Mouse (Mus musculus) midbrain, embryonic 10.5 days (tissue): ENCODE results near the gene Igf2bp1. TPM values are rescaled to one million over a fixed set of nuclear protein-coding genes. Genes with fewer than 3 reads are reported as not detected.
"Not testable (repeated sequence)": the region's sequence is repeated elsewhere in the genome, so short reads cannot be mapped to it uniquely, and the experiment has no call there.

Source experiments
- DNase-seq: peaks from one replicate; pipeline ENCODE4 v3.0.0-alpha.2; 2017; ENCODE audit warnings: low spot score
- H3K27ac ChIP-seq: fragments of 300-500 bp; sonication (generic); replicated peaks from 2 replicates; pipeline ENCODE4 v1.5.1; 2016; ENCODE audit warnings: mild to moderate bottlenecking
- H3K27me3 ChIP-seq: fragments of 300-500 bp; sonication (generic); 2 replicates; pipeline ENCODE4 v1.6.1; 2016; ENCODE audit warnings: low read depth, mild to moderate bottlenecking; ENCODE audit not compliant: poor library complexity, severe bottlenecking
- H3K36me3 ChIP-seq: fragments of 300-500 bp; sonication (generic); 2 replicates; pipeline ENCODE4 v1.6.1; 2016; ENCODE audit warnings: mild to moderate bottlenecking, moderate library complexity
- H3K4me1 ChIP-seq: fragments of 300-500 bp; sonication (generic); 2 replicates; pipeline ENCODE4 v1.6.1; 2016
- H3K4me3 ChIP-seq: fragments of 300-500 bp; sonication (generic); 2 replicates; pipeline ENCODE4 v1.5.1; 2016; ENCODE audit warnings: mild to moderate bottlenecking, moderate library complexity
- H3K9me3 ChIP-seq: fragments of 300-500 bp; sonication (generic); replicated peaks from 2 replicates; pipeline ENCODE4 v1.6.1; 2016; ENCODE audit warnings: mild to moderate bottlenecking
- WGBS: fragments of 180-500 bp; shearing (Covaris S2); methylation state at CpG from one replicate; pipeline ENCODE4 v1.1.7; 2016; 5-methylcytosine and 5-hydroxymethylcytosine counted together
- polyA plus RNA-seq: library from polyadenylated mRNA; unstranded; fragments of >200 nt; fragmentation: Nextera tagmentation; extraction: Ambion mirVana; gene quantifications from 2 replicates; pipeline ENCODE4 v1.2.1, GENCODE M21; 2016

The Igf2bp1 gene
- polyA plus RNA-seq, 1 experiment from 2014 or later: 190 TPM

- 89% methylated on average over 6 of the region's 6 CpGs for WGBS
- H3K4me3 ChIP-seq: no peak overlapping the region
- no peak for DNase-seq
These were observed 69.3 kb downstream of the Igf2bp1 start for GRCm38 (mm10) chr11:95936409-95936808.

GRCm38 (mm10) chr11:95932168-95932567 is 73.6 kb downstream of the Igf2bp1 start:
- H3K27ac ChIP-seq, DNase-seq, H3K4me3 ChIP-seq, H3K27me3 ChIP-seq, H3K4me1 ChIP-seq, H3K36me3 ChIP-seq, H3K9me3 ChIP-seq: not testable (repeated sequence)
- WGBS: 91% methylated on average over 8 of the region's 10 CpGs

More at GRCm38 (mm10) chr11:95936409-95936808, 69.3 kb downstream of the Igf2bp1 start:
- H3K27me3 ChIP-seq: no peaks in the 10 kb centered on the region
- H3K27ac ChIP-seq: no peak overlapping the region
- no peaks in the 10 kb centered on the region; the same call in 1 of the 2 replicates for H3K4me1 ChIP-seq
- H3K9me3 ChIP-seq: no peaks in the 10 kb centered on the region
- H3K36me3 ChIP-seq: no peaks in the 10 kb centered on the region

GRCm38 (mm10) chr11:95926398-95926797 is 79.3 kb downstream of the Igf2bp1 start:
- H3K4me3 ChIP-seq: no peak overlapping the region
- peaks cover 15% of the 10 kb centered on the region for H3K9me3 ChIP-seq
- no peak overlapping the region for H3K27ac ChIP-seq
- peaks cover 35% of the 10 kb centered on the region for H3K27me3 ChIP-seq
- DNase-seq: no peak
- no peaks in the 10 kb centered on the region for H3K36me3 ChIP-seq
- H3K4me1 ChIP-seq: peaks cover 22% of the 10 kb centered on the region
- WGBS: 76% methylated on average over 4 of the region's 4 CpGs

- no peak overlapping the region for H3K4me3 ChIP-seq
- peaks cover 15% of the 10 kb centered on the region for H3K9me3 ChIP-seq
- H3K27me3 ChIP-seq: peaks cover 39% of the 10 kb centered on the region
- peaks cover 22% of the 10 kb centered on the region for H3K4me1 ChIP-seq
- 96% methylated on average over 5 of the region's 5 CpGs for WGBS
- H3K27ac ChIP-seq: no peak overlapping the region
- DNase-seq: no peak
- H3K36me3 ChIP-seq: no peaks in the 10 kb centered on the region
These were observed 79.8 kb downstream of the Igf2bp1 start for GRCm38 (mm10) chr11:95925976-95926375.

- Histone ChIP-seq H3K9me3 (peaks cover 15% of the 10 kb centered on the region), H3K4me1 (peaks cover 22% of the 10 kb centered on the region), H3K36me3 (no peaks in the 10 kb centered on the region), H3K27ac (no peak overlapping the region), H3K27me3 (peaks cover 55% of the 10 kb centered on the region), H3K4me3 (no peak overlapping the region)
- no peak for DNase-seq
- 1% methylated on average over 2 of the region's 2 CpGs for WGBS
These were observed 81.5 kb downstream of the Igf2bp1 start for GRCm38 (mm10) chr11:95924215-95924614.

- Histone ChIP-seq H3K27me3 (peaks cover 60% of the 10 kb centered on the region), H3K4me1 (peaks cover 22% of the 10 kb centered on the region), H3K9me3 (peaks cover 15% of the 10 kb centered on the region)
- H3K36me3 ChIP-seq, H3K27ac ChIP-seq, DNase-seq, H3K4me3 ChIP-seq: not testable (repeated sequence)
- WGBS: under 1% methylated on average over 5 of the region's 6 CpGs
These were observed 82.3 kb downstream of the Igf2bp1 start for GRCm38 (mm10) chr11:95923477-95923876.

- H3K9me3 ChIP-seq: peaks cover 7% of the 10 kb centered on the region; the same call in 1 of the 2 replicates
- DNase-seq: no peak
- H3K4me3 ChIP-seq: no peak overlapping the region
- H3K27ac ChIP-seq: no peak overlapping the region
- 64% methylated on average over 12 of the region's 12 CpGs for WGBS
- H3K36me3 ChIP-seq: no peaks in the 10 kb centered on the region
- H3K4me1 ChIP-seq: peaks cover 22% of the 10 kb centered on the region
- peaks cover 74% of the 10 kb centered on the region for H3K27me3 ChIP-seq
These were observed 83.6 kb downstream of the Igf2bp1 start for GRCm38 (mm10) chr11:95921991-95922621.

- no peaks in the 10 kb centered on the region for H3K36me3 ChIP-seq
- H3K4me3 ChIP-seq: no peak overlapping the region
- H3K27ac ChIP-seq: no peak overlapping the region
- H3K4me1 ChIP-seq: peaks cover 20% of the 10 kb centered on the region
- peaks cover 96% of the 10 kb centered on the region for H3K27me3 ChIP-seq
- WGBS: 2% methylated on average over 5 of the region's 5 CpGs
- no peak for DNase-seq
- no peaks in the 10 kb centered on the region for H3K9me3 ChIP-seq
These were observed 89.3 kb downstream of the Igf2bp1 start for GRCm38 (mm10) chr11:95916426-95916825.

- H3K27me3 ChIP-seq: peaks cover 96% of the 10 kb centered on the region
- WGBS: under 1% methylated on average over 28 of the region's 28 CpGs
- peaks cover 20% of the 10 kb centered on the region for H3K4me1 ChIP-seq
- peak; percentile 56 for DNase-seq
- peak overlapping the region; percentile 37 for H3K4me3 ChIP-seq
- H3K36me3 ChIP-seq: no peaks in the 10 kb centered on the region
- H3K9me3 ChIP-seq: no peaks in the 10 kb centered on the region
- H3K27ac ChIP-seq: no peak overlapping the region
These were observed 90.6 kb downstream of the Igf2bp1 start for GRCm38 (mm10) chr11:95915006-95915710.

GRCm38 (mm10) chr11:95914571-95914991 is 91.2 kb downstream of the Igf2bp1 start, which contains the start of gene B4galnt2:
Gene B4galnt2 (minus strand): TSS chr11:95914891.
- Histone ChIP-seq H3K4me3 (peak within 1 kb of the TSS; percentile 37), H3K4me1 (peaks cover 20% of the 10 kb centered on the region), H3K9me3 (no peaks in the 10 kb centered on the region), H3K36me3 (no peaks in the 10 kb centered on the region), H3K27me3 (peaks cover 98% of the 10 kb centered on the region), H3K27ac (no peak within 1 kb of the TSS)
- DNase-seq: peak; percentile 52
- WGBS: under 1% methylated on average over 35 of the region's 35 CpGs

GRCm38 (mm10) chr11:95913959-95914566 is 91.7 kb downstream of the Igf2bp1 start:
- Histone ChIP-seq H3K4me3 (peak overlapping the region; percentile 37), H3K4me1 (peaks cover 20% of the 10 kb centered on the region), H3K36me3 (no peaks in the 10 kb centered on the region), H3K27ac (no peak overlapping the region), H3K9me3 (no peaks in the 10 kb centered on the region), H3K27me3 (peaks cover 99% of the 10 kb centered on the region)
- no peak for DNase-seq
- 3% methylated on average over 14 of the region's 14 CpGs for WGBS

- Histone ChIP-seq H3K27me3 (peaks cover 75% of the 10 kb centered on the region), H3K27ac (no peak overlapping the region), H3K4me1 (peaks cover 20% of the 10 kb centered on the region), H3K9me3 (no peaks in the 10 kb centered on the region), H3K36me3 (no peaks in the 10 kb centered on the region), H3K4me3 (no peak overlapping the region)
- WGBS: 29% methylated on average over 7 of the region's 7 CpGs
- DNase-seq: no peak
These were observed 94.2 kb downstream of the Igf2bp1 start for GRCm38 (mm10) chr11:95911579-95911978.
